Mouse (Mus musculus) heart, postnatal 4 days (tissue): ENCODE data around the gene Olfr994. TPM values are rescaled to one million over a fixed set of nuclear protein-coding genes. Genes with fewer than 3 reads are reported as not detected.

ENCODE experiments used
- DNase-seq: peaks from one replicate; pipeline ENCODE4 v3.0.0; 2021
- total RNA-seq, 2 experiments: library from RNA; stranded (reverse); gene quantifications; 2 replicates each; pipeline ENCODE4 v1.2.3; 2021

Gene Olfr994
- total RNA-seq = not detected

- no peak for DNase-seq
Measured at GRCm38 (mm10) chr2:85436351-85436750, at the start of gene Olfr994. Gene Olfr994, minus strand, starts transcription at chr2:85436451.

GRCm38 (mm10) chr2:85466801-85467325 lies 30.6 kb upstream of the Olfr994 start:
- no peak for DNase-seq

- DNase-seq = no peak
Measured at GRCm38 (mm10) chr2:85443539-85443938, 7.3 kb upstream of the Olfr994 start, which contains the start of gene Olfr995. Gene Olfr995, minus strand, starts transcription at chr2:85443639.

- DNase-seq = no peak
Measured at GRCm38 (mm10) chr2:85442546-85442945, 6.3 kb upstream of the Olfr994 start.

GRCm38 (mm10) chr2:85425893-85426292 lies 10.4 kb downstream of the Olfr994 start:
- DNase-seq = no peak

GRCm38 (mm10) chr2:85414777-85415176 lies 21.5 kb downstream of the Olfr994 start, which contains the start of gene Olfr993:
Gene Olfr993, minus strand, starts transcription at chr2:85414877.
- no peak for DNase-seq

GRCm38 (mm10) chr2:85409369-85409768 lies 26.9 kb downstream of the Olfr994 start, which contains the start of gene Olfr992:
Gene Olfr992, minus strand, starts transcription at chr2:85409469.
- no peak for DNase-seq

Other genes with a start within 250 kb of the Olfr994 start
- 1 to 10 TPM; 2.1 to 2.7 TPM for gene Lrrc55, start 239.3 kb downstream of the Olfr994 start, total RNA-seq
- not detected for gene Olfr987, start 97.1 kb downstream of the Olfr994 start, total RNA-seq
- gene Olfr988, start 73.2 kb downstream of the Olfr994 start, total RNA-seq = not detected
- not detected for gene Olfr992, start 27.0 kb downstream of the Olfr994 start, total RNA-seq
- not detected for gene Olfr993, start 21.6 kb downstream of the Olfr994 start, total RNA-seq
- gene Olfr995, start 7.2 kb upstream of the Olfr994 start, total RNA-seq = not detected
- not detected for gene 4833423E24Rik, start 82.6 kb upstream of the Olfr994 start, total RNA-seq
- not detected for gene Olfr996, start 142.8 kb upstream of the Olfr994 start, total RNA-seq
- gene Olfr998, start 152.5 kb upstream of the Olfr994 start, total RNA-seq = not detected
- gene Olfr1000, start 175.5 kb upstream of the Olfr994 start, total RNA-seq = not detected
- not detected for gene Olfr1002, start 214.3 kb upstream of the Olfr994 start, total RNA-seq
- gene Olfr154, start 228.0 kb upstream of the Olfr994 start, total RNA-seq = not detected
- not detected for gene Olfr1006, start 242.3 kb upstream of the Olfr994 start, total RNA-seq